Mouse (Mus musculus): ENCODE measurements around the gene 4930556J24Rik. TPM values are rescaled to one million over a fixed set of nuclear protein-coding genes. Genes with fewer than 3 reads are reported as not detected.

4930556J24Rik gene
- polyA plus RNA-seq, 1 experiment from 2014 or later = not detected

DNA sequence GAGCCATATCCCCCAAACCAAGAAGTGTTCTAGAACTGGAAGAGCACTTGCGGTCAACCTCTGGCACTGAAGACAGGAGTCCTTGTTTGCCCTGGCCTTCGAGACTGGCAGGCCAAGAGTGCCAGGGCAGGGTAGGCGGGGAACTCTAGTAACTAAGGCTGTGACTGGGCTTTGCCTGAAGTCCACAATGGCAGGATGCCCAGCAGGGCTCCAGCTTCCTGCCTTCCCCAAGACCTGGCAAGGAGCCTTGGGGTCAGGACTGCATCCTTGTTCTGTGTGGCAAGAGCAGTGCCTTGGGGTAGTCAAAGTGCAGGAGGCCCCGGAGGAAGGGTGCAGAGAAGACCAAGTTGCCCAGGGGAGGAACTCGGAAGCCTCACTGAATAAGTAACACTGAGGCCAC lies 73.5 kb downstream of the 4930556J24Rik start:
- H3K27ac ChIP-seq (ENCODE audit: low read depth) = no peak overlapping the region

DNA sequence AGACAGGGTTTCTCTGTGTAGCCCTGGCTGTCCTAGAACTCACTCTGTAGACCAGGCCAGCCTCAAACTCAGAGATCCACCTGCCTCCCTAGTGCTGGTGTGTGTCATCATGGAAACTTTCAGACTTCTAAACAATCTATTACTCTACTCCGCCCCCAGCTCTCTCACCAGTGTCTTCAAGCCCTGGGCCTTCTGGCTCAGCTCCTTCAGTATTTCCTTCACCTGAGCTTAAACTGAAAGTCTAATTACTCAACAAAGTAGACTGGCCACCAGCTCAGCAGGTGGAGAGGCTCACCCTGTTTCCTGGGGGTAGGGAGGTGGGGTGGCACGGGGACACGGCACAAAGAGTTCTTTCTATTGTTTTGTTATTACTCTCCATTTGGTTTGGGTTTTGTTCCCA lies 74.1 kb downstream of the 4930556J24Rik start:
- Histone ChIP-seq H3K27ac (ENCODE audit: low read depth) (no peak overlapping the region), H3K4me1 (ENCODE audit: insufficient read depth) (no peaks in the 10 kb centered on the region), H3K36me3 (replicated peaks; ENCODE audit: insufficient read depth, low read length) (no peaks in the 10 kb centered on the region), H3K4me2 (ENCODE audit: low read depth, low read length) (no peak overlapping the region), H3K9me3 (ENCODE audit: low read length) (no peaks in the 10 kb centered on the region), H3K27me3 (ENCODE audit: insufficient read depth, low read length) (no peaks in the 10 kb centered on the region), H3K9ac (replicated peaks) (no peak overlapping the region), H3K4me3 (ENCODE audit: low read depth, low read length) (no peak overlapping the region)
- DNase-seq = no peak
- TF ChIP-seq CTCF (IDR thresholded peaks at IDR 0.05; ENCODE audit: low read depth) (no peak), EP300 (IDR thresholded peaks at IDR 0.05; ENCODE audit: low read depth) (no peak)
- ATAC-seq = no peak
- WGBS (ENCODE audit: insufficient replicate concordance) = 76% methylated on average over 3 of the region's 3 CpGs

More for the DNA sequence above, 73.5 kb downstream of the 4930556J24Rik start:
- Histone ChIP-seq H3K27me3 (ENCODE audit: insufficient read depth, low read length) (no peaks in the 10 kb centered on the region), H3K4me1 (ENCODE audit: insufficient read depth) (no peaks in the 10 kb centered on the region), H3K4me2 (ENCODE audit: low read depth, low read length) (no peak overlapping the region), H3K36me3 (replicated peaks; ENCODE audit: insufficient read depth, low read length) (no peaks in the 10 kb centered on the region), H3K9me3 (ENCODE audit: low read length) (no peaks in the 10 kb centered on the region), H3K9ac (replicated peaks) (no peak overlapping the region), H3K4me3 (ENCODE audit: low read depth, low read length) (no peak overlapping the region)
- WGBS (ENCODE audit: insufficient replicate concordance) = 62% methylated on average over 5 of the region's 5 CpGs
- DNase-seq = no peak
- ATAC-seq = no peak
- no peak for TF ChIP-seq CTCF (IDR thresholded peaks at IDR 0.05; ENCODE audit: low read depth)
- no peak for TF ChIP-seq EP300 (IDR thresholded peaks at IDR 0.05; ENCODE audit: low read depth)

DNA sequence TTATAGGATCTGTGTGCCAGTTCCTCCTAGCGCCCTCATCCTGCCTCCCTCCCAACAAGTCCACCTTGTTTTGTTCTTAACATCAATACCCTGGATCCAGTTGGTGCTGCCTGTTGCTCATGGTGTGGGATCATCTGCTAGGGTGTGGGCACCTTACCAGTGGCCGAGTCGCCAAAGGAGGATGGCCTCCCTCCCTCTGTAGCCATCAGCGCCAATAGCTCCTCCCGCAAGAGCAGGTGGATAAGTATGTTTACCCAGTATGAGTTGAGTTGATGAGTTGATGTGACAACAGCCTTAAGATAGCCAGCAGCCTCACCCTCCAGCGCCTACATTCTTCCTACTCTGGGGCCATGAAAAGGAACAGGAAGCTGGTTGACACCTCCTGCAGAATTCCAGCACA lies 76.3 kb downstream of the 4930556J24Rik start:
- ATAC-seq (no peak), DNase-seq (no peak)
- Histone ChIP-seq H3K4me1 (ENCODE audit: insufficient read depth) (peaks cover 2% of the 10 kb centered on the region; the same call in 1 of the 2 replicates), H3K4me2 (ENCODE audit: low read depth, low read length) (no peak overlapping the region), H3K27ac (ENCODE audit: low read depth) (no peak overlapping the region), H3K9me3 (ENCODE audit: low read length) (no peaks in the 10 kb centered on the region), H3K4me3 (ENCODE audit: low read depth, low read length) (no peak overlapping the region), H3K27me3 (ENCODE audit: insufficient read depth, low read length) (no peaks in the 10 kb centered on the region), H3K9ac (replicated peaks) (no peak overlapping the region), H3K36me3 (replicated peaks; ENCODE audit: insufficient read depth, low read length) (no peaks in the 10 kb centered on the region)
- TF ChIP-seq EP300 (IDR thresholded peaks at IDR 0.05; ENCODE audit: low read depth) = no peak
- no peak for TF ChIP-seq CTCF (IDR thresholded peaks at IDR 0.05; ENCODE audit: low read depth)
- 73% methylated on average over 6 of the region's 6 CpGs for WGBS (ENCODE audit: insufficient replicate concordance)

DNA sequence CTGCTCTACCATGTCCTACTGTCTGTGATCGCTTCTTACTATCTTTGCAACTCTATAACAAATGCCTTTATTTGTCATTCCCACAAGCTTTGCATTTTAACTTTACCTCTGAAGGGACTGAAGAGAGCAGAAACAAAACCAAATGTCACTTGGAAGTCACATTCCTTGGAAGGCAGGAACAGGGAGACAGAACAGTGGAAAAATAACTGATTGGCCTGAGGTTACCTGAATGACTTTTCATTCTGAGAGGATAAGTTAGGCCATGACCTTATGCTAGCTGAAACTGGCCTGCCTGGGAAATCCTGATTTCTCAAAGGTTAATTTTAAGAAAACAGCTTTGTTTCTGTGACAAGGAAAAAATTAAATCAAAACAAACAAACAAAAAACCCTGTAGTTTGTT lies 80.6 kb downstream of the 4930556J24Rik start:
- ATAC-seq (no peak), DNase-seq (no peak)
- Histone ChIP-seq H3K9ac (replicated peaks) (no peak overlapping the region), H3K27ac (ENCODE audit: low read depth) (no peak overlapping the region), H3K4me2 (ENCODE audit: low read depth, low read length) (no peak overlapping the region), H3K36me3 (replicated peaks; ENCODE audit: insufficient read depth, low read length) (no peaks in the 10 kb centered on the region), H3K27me3 (ENCODE audit: insufficient read depth, low read length) (no peaks in the 10 kb centered on the region), H3K4me3 (ENCODE audit: low read depth, low read length) (no peak overlapping the region), H3K9me3 (ENCODE audit: low read length) (no peaks in the 10 kb centered on the region), H3K4me1 (ENCODE audit: insufficient read depth) (peaks cover 11% of the 10 kb centered on the region)
- no peak for TF ChIP-seq EP300 (IDR thresholded peaks at IDR 0.05; ENCODE audit: low read depth)
- TF ChIP-seq CTCF (IDR thresholded peaks at IDR 0.05; ENCODE audit: low read depth) = no peak
- WGBS (ENCODE audit: insufficient replicate concordance) = 78% methylated on average over 1 of the region's 1 CpGs

DNA sequence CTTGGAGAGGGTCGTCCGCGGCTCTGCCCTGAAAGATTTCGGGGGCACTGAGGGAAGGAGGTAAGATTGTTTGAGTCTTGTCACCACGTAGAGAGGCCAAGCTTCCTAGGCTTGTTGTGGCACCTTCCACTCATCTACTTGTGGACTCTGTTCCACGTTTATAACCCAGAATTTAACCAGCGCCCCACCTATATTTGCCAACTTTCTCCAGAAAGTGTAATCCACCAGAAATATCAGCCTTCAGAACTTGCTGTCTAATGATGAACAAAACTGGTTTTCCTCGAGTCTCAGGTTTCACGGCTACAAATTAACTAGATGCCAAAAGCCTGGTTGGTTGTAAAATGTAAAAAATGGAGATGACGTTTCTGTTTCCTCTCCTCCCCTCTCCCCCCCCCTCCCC lies 81.1 kb downstream of the 4930556J24Rik start:
- Histone ChIP-seq H3K36me3 (replicated peaks; ENCODE audit: insufficient read depth, low read length) (no peaks in the 10 kb centered on the region), H3K27me3 (ENCODE audit: insufficient read depth, low read length) (no peaks in the 10 kb centered on the region), H3K9me3 (ENCODE audit: low read length) (no peaks in the 10 kb centered on the region), H3K9ac (replicated peaks) (no peak overlapping the region), H3K4me3 (ENCODE audit: low read depth, low read length) (peak overlapping the region; percentile 45), H3K4me1 (ENCODE audit: insufficient read depth) (peaks cover 11% of the 10 kb centered on the region), H3K27ac (ENCODE audit: low read depth) (no peak overlapping the region), H3K4me2 (ENCODE audit: low read depth, low read length) (peak overlapping the region; percentile 78)
- no peak for TF ChIP-seq EP300 (IDR thresholded peaks at IDR 0.05; ENCODE audit: low read depth)
- no peak for TF ChIP-seq CTCF (IDR thresholded peaks at IDR 0.05; ENCODE audit: low read depth)
- 3% methylated on average over 10 of the region's 10 CpGs for WGBS (ENCODE audit: insufficient replicate concordance)
- ATAC-seq = no peak
- no peak for DNase-seq

DNA sequence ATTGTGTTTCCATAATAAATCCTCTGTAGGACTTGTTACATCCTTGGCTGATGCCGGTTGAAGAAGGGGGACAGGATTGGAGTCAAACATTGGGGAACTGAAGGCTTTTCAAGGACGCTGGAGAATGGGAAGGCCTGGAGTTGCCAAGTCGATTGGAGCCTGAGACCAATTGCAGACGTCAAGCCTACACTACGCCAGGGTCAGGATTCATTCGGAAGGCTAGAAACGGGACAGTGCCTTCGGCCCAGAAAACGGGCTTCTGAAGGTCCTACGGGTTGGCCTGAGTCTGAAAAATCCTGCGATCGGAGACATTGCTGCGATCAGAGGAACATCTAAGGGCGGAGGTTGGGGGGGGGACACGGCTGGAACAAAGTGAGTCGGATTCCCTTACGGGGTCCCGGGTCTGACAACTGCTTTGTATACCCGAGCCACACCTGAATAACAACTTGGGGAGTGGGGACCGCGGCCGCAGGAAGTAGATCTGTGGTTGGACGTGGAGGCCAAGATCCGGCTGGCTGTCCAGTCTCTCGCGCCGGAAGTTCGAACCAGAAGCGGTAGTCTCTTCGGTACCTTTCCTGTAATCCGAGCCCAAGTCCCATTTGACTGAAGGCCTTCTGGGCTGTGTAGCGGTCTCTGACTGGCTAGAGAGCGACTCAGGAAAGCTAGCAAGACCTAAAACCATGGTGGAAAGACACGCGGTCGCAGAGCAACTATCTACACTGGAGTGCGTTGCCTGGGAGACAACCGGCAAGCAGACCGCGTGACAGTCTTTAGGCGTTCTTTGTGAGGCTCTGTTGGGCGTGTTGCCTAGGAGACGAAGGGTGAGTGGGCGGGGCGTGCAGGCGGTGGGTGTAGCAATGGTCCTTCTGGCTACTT lies 81.9 kb downstream of the 4930556J24Rik start, which contains the start of the genes 4921536K21Rik and Dusp18:
TSS of gene 4921536K21Rik (minus strand) at position 693 of the 876 bp plus-strand sequence.
TSS of gene Dusp18 (plus strand) at position 835 of the 876 bp plus-strand sequence.
- Histone ChIP-seq H3K4me3 (ENCODE audit: low read depth, low read length) (peak within 1 kb of the TSS; percentile 45), H3K4me1 (ENCODE audit: insufficient read depth) (peaks cover 11% of the 10 kb centered on the region), H3K9ac (replicated peaks) (no peak within 1 kb of the TSS), H3K4me2 (ENCODE audit: low read depth, low read length) (peak within 1 kb of the TSS; percentile 78), H3K27me3 (ENCODE audit: insufficient read depth, low read length) (no peaks in the 10 kb centered on the region), H3K9me3 (ENCODE audit: low read length) (no peaks in the 10 kb centered on the region), H3K27ac (ENCODE audit: low read depth) (no peak within 1 kb of the TSS), H3K36me3 (replicated peaks; ENCODE audit: insufficient read depth, low read length) (no peaks in the 10 kb centered on the region)
- ATAC-seq (peak; percentile 91), DNase-seq (peak; percentile 87)
- 6% methylated on average over 46 of the region's 46 CpGs for WGBS (ENCODE audit: insufficient replicate concordance)
- no peak for TF ChIP-seq EP300 (IDR thresholded peaks at IDR 0.05; ENCODE audit: low read depth)
- TF ChIP-seq CTCF (IDR thresholded peaks at IDR 0.05; ENCODE audit: low read depth) = no peak

Measured in liver, postnatal 0 days (tissue).